Mouse (Mus musculus) adrenal gland, postnatal 14 days (tissue): ENCODE measurements at regions not wholly inside any gene's neighbourhood (a gene's known extent, or its start where the extent isn't known, plus 50 kb on each side); places are given as distances from the start of the nearest gene placed in this dataset.

Experiments
- DNase-seq: peaks from one replicate; pipeline ENCODE4 v3.0.0; 2021; ENCODE audit warnings: mixed read lengths

- no peak for DNase-seq
Observed at GRCm38 (mm10) chr3:60926024-60926547, 76.5 kb upstream of the P2ry1 start.

GRCm38 (mm10) chr3:60928910-60929309 lies 73.7 kb upstream of the P2ry1 start:
- no peak for DNase-seq

GRCm38 (mm10) chr3:60934492-60934891 lies 68.1 kb upstream of the P2ry1 start:
- DNase-seq, result no peak

GRCm38 (mm10) chr3:60941451-60941850 lies 61.1 kb upstream of the P2ry1 start:
- no peak for DNase-seq

GRCm38 (mm10) chr3:60948897-60949296 lies 53.7 kb upstream of the P2ry1 start:
- DNase-seq, result no peak
